Mouse (Mus musculus): ENCODE data around the gene Mrgprh.

The Mrgprh gene

GRCm38 (mm10) chr17:12916588-12917380 lies 41.0 kb downstream of the Mrgprh start:
- no peak for DNase-seq (ENCODE audit: low spot score)

DNA sequence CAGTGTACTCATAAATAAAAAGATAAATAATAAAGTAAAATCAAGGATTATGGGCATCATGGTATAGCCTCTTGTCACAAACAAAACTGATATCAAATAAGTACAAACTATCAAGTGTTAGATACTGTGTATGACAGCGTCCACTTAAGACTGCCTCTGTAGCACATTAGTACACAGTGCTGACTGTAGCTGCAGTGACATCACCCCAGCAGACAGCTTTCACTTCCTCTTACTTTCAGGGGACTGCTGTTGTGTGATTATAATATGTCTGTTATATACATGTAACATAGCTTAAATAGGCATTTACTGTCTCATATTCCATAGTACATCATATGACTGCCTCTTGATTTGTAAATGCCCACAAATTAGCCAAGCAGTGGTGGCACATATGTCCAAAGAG lies 45.2 kb downstream of the Mrgprh start:
- DNase-seq (ENCODE audit: low spot score): no peak

DNA sequence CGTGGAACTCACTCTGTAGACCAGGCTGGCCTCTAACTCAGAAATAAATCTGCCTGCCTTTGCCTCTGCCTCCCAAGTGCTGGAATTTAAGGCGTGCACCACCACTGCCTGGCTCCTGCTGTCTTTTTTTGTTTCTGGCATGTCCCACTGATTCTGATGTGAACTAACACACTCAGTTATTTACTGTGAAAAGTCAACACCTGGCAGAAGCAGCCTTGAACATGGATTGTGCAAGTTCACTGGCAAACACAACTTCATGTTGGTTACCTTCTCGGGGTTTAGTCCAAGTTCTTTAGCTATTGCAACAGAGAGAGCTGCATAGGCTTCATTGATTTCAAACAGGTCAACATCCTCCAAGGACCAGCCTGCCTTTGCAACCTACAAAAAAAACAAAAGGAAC lies 49.2 kb downstream of the Mrgprh start:
- DNase-seq (ENCODE audit: low spot score): no peak

- DNase-seq (ENCODE audit: low spot score): no peak
Measured at GRCm38 (mm10) chr17:12925703-12926180, 49.9 kb downstream of the Mrgprh start.
